Mouse (Mus musculus): ENCODE data around the gene Col5a1. TPM values are rescaled to one million over a fixed set of nuclear protein-coding genes. Genes with fewer than 3 reads are reported as not detected.

Col5a1 gene
- under 1 TPM; 0.02 to 0.18 TPM for polyA plus RNA-seq (2017; shearing (Covaris generic))

GRCm38 (mm10) chr2:27886148-27886551 lies at the start of gene Col5a1:
Col5a1 (plus strand) TSS chr2:27886425.

GRCm38 (mm10) chr2:28084768-28085167 lies 198.5 kb downstream of the Col5a1 start, which contains the start of gene Fcnb:
Fcnb (minus strand) TSS chr2:28084885.

Other genes with a start within 250 kb of the Col5a1 start
- gene Rxra, start 210.0 kb upstream of the Col5a1 start, polyA plus RNA-seq (2017; shearing (Covaris generic)): 10 to 100 TPM; 13.9 to 19.1 TPM
- gene Fcnb, start 198.5 kb downstream of the Col5a1 start, polyA plus RNA-seq (2017; shearing (Covaris generic)): 1 to 10 TPM in 1 of 2 experiments, not detected in 1; 1.2 TPM